Mouse (Mus musculus) embryonic fibroblast, embryonic 13.5 days (primary cell): Measurements from ENCODE around the gene Cadm4. TPM values are rescaled to one million over a fixed set of nuclear protein-coding genes. Genes with fewer than 3 reads are reported as not detected.
A peak's percentile ranks its signal among the peaks of the same experiment; 100 is the strongest.
"Not testable (repeated sequence)": the region's sequence is repeated elsewhere in the genome, so short reads cannot be mapped to it uniquely, and the experiment has no call there.

Source experiments
- H3K27ac ChIP-seq: 2 replicates; pipeline ENCODE4 v1.5.1; 2012; ENCODE audit warnings: low read length, control low read depth, inconsistent platforms; ENCODE audit not compliant: insufficient read depth
- H3K4me1 ChIP-seq: 2 replicates; pipeline ENCODE4 v1.6.1; 2011; ENCODE audit warnings: low read length; ENCODE audit not compliant: control insufficient read depth, insufficient read depth
- H3K4me3 ChIP-seq: 2 replicates; pipeline ENCODE4 v1.5.1; 2011; ENCODE audit warnings: mild to moderate bottlenecking, control low read depth, low read length; ENCODE audit not compliant: insufficient read depth
- CTCF ChIP-seq: IDR thresholded peaks from 2 replicates; pipeline ENCODE4 v1.5.1; 2011; ENCODE audit warnings: mild to moderate bottlenecking, control low read depth, low read length, moderate library complexity, borderline replicate concordance; ENCODE audit not compliant: insufficient read depth
- POLR2A ChIP-seq: IDR thresholded peaks from 2 replicates; pipeline ENCODE4 v1.6.1; 2011; ENCODE audit warnings: low read depth, mild to moderate bottlenecking, control low read depth, low read length, moderate library complexity
- polyA plus RNA-seq: library from polyadenylated mRNA; stranded (reverse); fragments of >200 nt; gene quantifications from 2 replicates; pipeline ENCODE4 v1.2.4, GENCODE M21; 2011; ENCODE audit warnings: low read depth; ENCODE audit not compliant: missing spikeins, insufficient read length

Cadm4 gene
- polyA plus RNA-seq, 1 experiment, result 3.3 TPM

DNA sequence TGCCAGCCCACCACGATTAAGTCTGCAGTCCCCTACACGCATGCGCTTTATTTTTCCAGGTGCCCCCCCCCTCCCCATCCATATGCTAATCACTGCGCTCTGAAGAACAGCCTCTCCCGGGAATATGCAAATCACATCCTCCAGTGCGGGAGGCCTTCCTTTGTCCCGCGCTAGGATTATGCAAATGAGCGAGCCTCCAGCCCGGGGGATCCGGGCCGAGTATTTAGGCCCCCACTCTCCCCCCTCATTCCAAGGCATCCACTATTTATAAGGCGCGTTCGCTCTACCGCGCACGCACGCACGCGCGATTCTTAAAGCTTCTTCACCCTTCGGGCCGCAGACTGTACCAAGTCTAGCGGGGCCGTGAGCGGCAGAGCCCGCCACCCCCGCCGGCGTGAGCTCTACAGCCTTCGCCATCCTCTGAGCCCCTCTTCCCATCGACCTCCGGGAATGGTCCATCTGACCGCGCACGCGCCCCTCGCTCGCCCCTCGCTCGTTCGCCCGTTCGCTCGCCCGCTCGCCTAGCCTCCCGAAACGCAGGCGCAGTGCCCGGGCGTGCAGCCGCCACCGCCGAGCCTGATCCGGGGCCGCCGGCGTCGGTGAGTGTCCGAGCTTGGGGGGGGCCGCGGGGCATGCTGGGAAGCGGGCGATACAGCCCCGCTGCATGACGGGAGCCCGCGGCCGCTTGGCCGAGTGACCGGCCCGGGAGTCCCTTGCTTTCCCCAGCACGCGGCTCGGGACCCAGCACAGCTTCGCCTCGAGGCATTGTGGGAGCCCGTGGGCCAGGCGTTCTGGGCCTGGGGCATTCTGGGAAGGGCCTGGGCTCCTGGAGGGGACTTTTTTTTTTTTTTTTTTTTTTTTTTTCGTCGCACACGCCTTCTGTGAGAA lies 25.3 kb downstream of the Cadm4 start, which contains the start of gene Zfp428:
Gene Zfp428 (plus strand): TSS at position 169 of the 888 bp plus-strand sequence.
- H3K27ac ChIP-seq, result peak within 1 kb of the TSS; percentile 97
- peaks cover 3% of the 10 kb centered on the region; the same call in 1 of the 2 replicates for H3K4me1 ChIP-seq
- H3K4me3 ChIP-seq, result peak within 1 kb of the TSS; percentile 68
- peak; percentile 70 for TF ChIP-seq POLR2A
- TF ChIP-seq CTCF, result no peak

DNA sequence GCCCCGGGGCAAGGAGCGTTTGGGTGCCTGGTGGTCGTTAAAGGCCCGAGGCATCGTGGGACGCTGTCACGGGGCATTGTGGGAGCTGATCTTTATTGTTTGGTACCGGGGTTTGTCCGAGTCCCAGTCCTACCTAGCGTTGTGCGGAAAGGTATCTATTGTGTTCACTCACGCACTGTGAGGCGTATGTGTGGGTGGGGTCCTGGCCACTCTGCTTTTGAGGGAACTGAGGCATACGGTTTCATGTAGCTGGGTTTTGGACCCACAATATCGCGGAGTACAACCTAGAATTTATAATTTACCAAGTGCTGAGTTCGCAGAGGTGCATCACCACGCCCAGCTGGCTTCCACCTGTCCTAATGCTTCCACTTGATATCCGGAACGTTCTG lies 25.9 kb downstream of the Cadm4 start:
- peaks cover 3% of the 10 kb centered on the region; the same call in 1 of the 2 replicates for H3K4me1 ChIP-seq
- peak overlapping the region; percentile 68 for H3K4me3 ChIP-seq
- peak overlapping the region; percentile 97 for H3K27ac ChIP-seq
- TF ChIP-seq CTCF, result no peak
- no peak for TF ChIP-seq POLR2A

DNA sequence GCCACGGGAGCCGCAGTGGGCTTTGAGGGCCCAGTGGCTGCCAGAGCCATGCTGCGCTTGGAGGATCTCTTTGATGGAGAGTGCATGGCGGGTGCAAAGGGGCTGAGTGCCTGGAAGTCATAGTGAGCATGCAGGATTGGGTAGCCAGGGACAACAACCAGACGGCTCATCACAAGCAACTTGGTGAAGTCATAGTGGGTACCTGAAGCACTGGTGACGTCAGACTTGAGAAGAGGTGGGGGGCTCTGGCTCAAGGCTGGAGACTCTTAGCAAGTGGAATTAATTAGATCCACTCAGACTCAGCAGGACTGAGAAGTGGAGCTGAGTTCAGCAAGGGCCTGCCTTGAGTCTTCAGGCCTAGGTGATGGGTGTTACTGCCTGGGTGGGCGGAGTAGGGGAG lies 30.5 kb downstream of the Cadm4 start, which contains the start of gene AC161166.1:
Gene AC161166.1 (minus strand): TSS at position 101 of the 400 bp plus-strand sequence.
- TF ChIP-seq POLR2A, result no peak
- TF ChIP-seq CTCF, result no peak
- Histone ChIP-seq H3K4me3 (no peak within 1 kb of the TSS), H3K4me1 (no peaks in the 10 kb centered on the region)

DNA sequence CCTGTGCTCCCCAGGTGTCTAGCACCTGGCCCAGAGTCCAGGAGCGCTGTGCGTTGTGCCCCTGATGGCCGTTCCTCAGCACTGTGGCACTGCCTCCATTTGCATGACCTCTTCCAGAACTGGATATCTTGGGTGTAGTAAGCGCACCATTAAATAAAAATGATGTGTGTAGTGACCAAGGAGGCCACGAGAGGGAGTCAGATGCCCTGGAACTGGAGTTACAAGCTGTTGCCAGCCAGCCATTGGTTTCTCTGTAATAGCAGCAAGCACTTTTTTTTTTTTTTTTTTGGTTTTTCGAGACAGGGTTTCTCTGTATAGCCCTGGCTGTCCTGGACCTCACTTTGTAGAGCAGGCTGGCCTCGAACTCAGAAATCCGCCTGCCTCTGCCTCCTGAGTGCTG lies 34.5 kb downstream of the Cadm4 start:
- H3K27ac ChIP-seq, H3K4me1 ChIP-seq, H3K4me3 ChIP-seq: not testable (repeated sequence)

More for the DNA sequence above, 30.5 kb downstream of the Cadm4 start, which contains the start of gene AC161166.1:
- no peak within 1 kb of the TSS for H3K27ac ChIP-seq

DNA sequence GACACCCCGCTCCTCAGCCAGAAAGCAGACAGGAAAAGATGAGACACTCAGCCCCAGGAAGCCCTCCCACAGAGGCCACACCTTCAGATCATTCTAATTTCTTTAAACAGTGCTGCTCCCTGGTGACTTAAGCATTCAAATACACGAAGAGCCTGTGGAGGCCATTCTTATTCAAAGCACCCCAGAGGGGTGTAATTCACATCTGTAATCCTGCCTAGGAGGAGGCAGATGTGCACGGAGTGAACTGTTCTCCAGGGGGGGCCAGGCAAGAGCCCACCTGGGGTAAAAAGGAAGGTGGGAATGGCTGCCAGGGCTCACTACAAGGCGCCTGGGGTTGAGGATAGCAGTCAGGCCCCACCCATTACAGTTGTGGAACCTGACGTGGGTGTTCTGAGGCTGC lies 35.3 kb downstream of the Cadm4 start:
- no peaks in the 10 kb centered on the region for H3K4me1 ChIP-seq
- TF ChIP-seq CTCF (no peak), POLR2A (no peak)
- H3K27ac ChIP-seq, result no peak overlapping the region
- H3K4me3 ChIP-seq, result no peak overlapping the region

DNA sequence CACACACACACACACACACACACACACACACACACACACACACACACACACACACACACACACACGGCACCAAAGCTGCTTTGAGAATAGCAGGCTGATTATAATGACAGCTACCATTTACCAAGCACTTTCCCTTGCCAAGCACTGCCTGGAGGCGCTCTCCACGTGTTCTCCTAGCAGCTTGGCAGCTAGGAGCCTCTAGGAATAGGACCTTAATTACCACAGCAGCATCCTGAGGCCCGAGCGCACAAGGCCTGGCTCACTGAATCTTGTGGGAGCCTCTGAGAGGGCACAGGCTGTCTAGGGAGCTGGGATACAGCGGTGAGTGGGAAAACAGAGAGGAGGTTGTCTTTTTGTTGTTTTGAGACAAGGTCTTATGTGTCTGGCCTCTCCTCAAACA lies 35.8 kb downstream of the Cadm4 start:
- Histone ChIP-seq H3K4me3 (no peak overlapping the region), H3K4me1 (no peaks in the 10 kb centered on the region), H3K27ac (no peak overlapping the region)
- no peak for TF ChIP-seq CTCF
- no peak for TF ChIP-seq POLR2A

DNA sequence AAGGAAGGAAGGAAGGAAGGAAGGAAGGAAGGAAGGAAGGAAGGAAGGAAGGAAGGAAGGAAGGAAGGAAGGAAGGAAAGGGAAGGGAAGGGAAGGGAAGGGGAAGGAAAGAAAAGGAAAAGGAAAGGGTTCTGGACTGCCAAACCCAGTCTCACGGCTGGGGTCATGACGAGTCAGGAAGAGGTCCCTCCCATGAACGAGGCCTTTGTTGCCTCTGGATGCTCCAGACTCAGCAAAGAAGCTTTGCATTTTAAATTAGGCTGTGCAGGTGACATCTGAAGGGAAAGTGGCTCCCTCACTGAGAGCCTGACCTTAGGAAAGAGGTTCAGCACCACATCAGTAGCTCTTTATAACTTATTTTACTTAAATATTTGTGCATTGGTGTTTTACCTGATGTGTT lies 37.3 kb downstream of the Cadm4 start:
- TF ChIP-seq POLR2A (no peak), CTCF (no peak)
- H3K4me1 ChIP-seq, result no peaks in the 10 kb centered on the region
- H3K4me3 ChIP-seq, result no peak overlapping the region
- no peak overlapping the region for H3K27ac ChIP-seq

DNA sequence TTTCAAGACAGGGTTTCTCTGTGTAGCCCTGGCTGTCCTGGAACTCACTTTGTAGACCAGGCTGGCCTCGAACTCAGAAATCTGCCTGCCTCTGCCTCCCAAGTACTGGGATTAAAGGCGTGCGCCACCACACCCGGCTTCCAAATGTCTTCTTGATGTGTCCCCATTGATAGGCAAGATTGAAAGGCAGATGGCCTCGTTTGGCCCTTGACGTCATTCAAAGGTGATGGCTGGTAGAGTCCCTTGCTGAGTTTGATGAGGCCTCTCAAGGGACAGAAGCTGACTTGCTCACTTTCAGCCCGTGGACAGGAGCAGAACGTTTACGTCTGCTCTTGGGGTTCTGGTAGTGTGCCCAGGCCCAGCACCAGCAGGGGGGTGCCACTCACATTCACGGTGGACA lies 38.2 kb downstream of the Cadm4 start:
- H3K4me1 ChIP-seq, H3K4me3 ChIP-seq, H3K27ac ChIP-seq: not testable (repeated sequence)

DNA sequence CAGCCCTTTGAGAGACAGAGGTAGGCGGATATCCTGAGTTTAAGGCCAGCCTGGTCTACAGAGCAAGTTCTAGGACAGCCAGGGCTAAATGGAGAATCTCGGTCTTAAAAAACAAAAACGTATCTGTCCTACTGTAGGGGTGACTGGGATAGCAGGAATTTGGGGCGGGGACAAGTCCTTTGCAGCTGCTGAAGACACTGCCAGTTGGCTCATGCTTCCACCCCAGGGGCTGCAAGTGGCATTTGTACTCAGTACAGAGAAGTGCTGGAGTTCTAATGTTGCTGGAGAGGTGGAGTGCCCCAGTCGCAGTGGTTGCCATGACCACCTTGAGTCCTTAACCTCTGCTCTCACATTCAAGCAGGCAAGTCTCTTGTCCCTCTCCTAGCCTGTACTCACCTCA lies 41.0 kb downstream of the Cadm4 start:
- H3K27ac ChIP-seq, result no peak overlapping the region
- H3K4me3 ChIP-seq, result no peak overlapping the region
- H3K4me1 ChIP-seq, result no peaks in the 10 kb centered on the region
- TF ChIP-seq POLR2A, result no peak
- TF ChIP-seq CTCF, result no peak

DNA sequence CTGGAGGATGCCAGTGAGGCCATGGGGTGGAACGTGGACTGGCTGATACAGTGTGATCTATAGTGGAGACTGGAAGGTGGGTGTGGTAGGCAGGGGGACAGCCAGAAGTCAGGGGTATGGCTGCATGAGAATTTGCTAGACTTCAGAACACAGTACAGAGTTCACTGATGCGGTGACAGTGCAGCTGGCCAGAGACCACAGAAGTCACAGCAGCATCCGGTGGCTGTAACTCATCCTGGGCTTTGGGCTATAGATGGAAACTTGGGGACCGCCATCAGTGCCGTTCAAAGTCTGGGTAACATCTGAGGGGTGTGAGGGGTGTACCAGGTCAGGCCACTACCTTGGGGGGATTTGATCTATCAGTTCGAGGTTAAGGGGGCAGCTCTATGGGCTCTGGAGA lies 41.9 kb downstream of the Cadm4 start:
- Histone ChIP-seq H3K4me3 (no peak overlapping the region), H3K4me1 (no peaks in the 10 kb centered on the region)
- TF ChIP-seq POLR2A (no peak), CTCF (no peak)

DNA sequence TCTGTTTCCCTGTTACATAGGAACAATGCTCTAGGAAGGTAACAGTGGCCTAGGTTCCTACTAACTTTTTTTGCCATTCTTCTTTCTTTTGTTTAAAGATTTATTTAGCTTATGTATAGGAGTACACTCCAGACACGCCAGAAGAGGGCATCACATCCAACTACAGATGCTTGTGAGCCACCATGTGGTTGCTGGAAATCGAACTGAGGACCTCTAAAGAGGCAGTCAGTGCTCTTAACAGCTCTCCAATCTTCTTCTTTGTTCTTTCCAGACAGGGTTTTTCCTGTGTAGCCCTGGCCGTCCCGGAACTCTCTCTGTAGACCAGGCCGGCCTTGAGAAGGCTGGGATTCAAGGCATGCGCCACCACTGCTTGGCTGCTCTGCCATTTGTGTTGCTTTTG lies 43.2 kb downstream of the Cadm4 start:
- H3K27ac ChIP-seq, result no peak overlapping the region
- TF ChIP-seq CTCF (no peak), POLR2A (no peak)
- 0 out of 2 replicates have a peak, but pooled peaks cover 2% of the 10 kb centered on the region for H3K4me1 ChIP-seq
- H3K4me3 ChIP-seq, result no peak overlapping the region

More for the DNA sequence above, 41.9 kb downstream of the Cadm4 start:
- H3K27ac ChIP-seq, result no peak overlapping the region
